Mouse (Mus musculus) lung, embryonic 14.5 days (tissue): Measurements from ENCODE around the gene Pkp3. TPM values are rescaled to one million over a fixed set of nuclear protein-coding genes. Genes with fewer than 3 reads are reported as not detected.
A peak's percentile ranks its signal among the peaks of the same experiment; 100 is the strongest.

Experiments used
- ATAC-seq: fragments of 200-750 bp; cut with Nextera tagmentation; 2 replicates; pipeline ENCODE4 v1.8.0; 2017; ENCODE audit warnings: mild to moderate bottlenecking, moderate TSS enrichment, moderate library complexity; ENCODE audit not compliant: insufficient read depth
- DNase-seq: peaks from one replicate; pipeline ENCODE4 v3.0.0-alpha.2; 2015
- H3K27ac ChIP-seq: fragments of 300-500 bp; sonication (generic); 2 replicates; pipeline ENCODE4 v1.5.1; 2014; ENCODE audit warnings: low read depth, mild to moderate bottlenecking, moderate library complexity
- H3K27me3 ChIP-seq: fragments of 300-500 bp; sonication (generic); 2 replicates; pipeline ENCODE4 v1.6.1; 2014; ENCODE audit warnings: low read length, control low read depth; ENCODE audit not compliant: insufficient read depth
- H3K36me3 ChIP-seq: fragments of 300-500 bp; sonication (generic); 2 replicates; pipeline ENCODE4 v1.6.1; 2014; ENCODE audit warnings: control low read depth; ENCODE audit not compliant: insufficient read depth
- H3K4me1 ChIP-seq: fragments of 300-500 bp; sonication (generic); 2 replicates; pipeline ENCODE4 v1.6.1; 2014; ENCODE audit warnings: antibody characterized with exemption, control low read depth; ENCODE audit not compliant: insufficient read depth
- H3K4me2 ChIP-seq: fragments of 300-500 bp; sonication (generic); 2 replicates; pipeline ENCODE4 v1.6.1; 2014; ENCODE audit warnings: mild to moderate bottlenecking
- H3K4me3 ChIP-seq: fragments of 300-500 bp; sonication (generic); 2 replicates; pipeline ENCODE4 v1.5.1; 2014; ENCODE audit warnings: low read depth, low read length
- H3K9ac ChIP-seq: fragments of 300-500 bp; sonication (generic); 2 replicates; pipeline ENCODE4 v1.6.1; 2014
- H3K9me3 ChIP-seq: fragments of 300-500 bp; sonication (generic); 2 replicates; pipeline ENCODE4 v1.6.1; 2016; ENCODE audit warnings: low read depth, low read length, control low read depth
- CTCF ChIP-seq: IDR thresholded peaks from 2 replicates; pipeline ENCODE4 v1.5.1; 2016; ENCODE audit warnings: antibody characterized with exemption, low read depth
- WGBS: fragments of 180-500 bp; shearing (Covaris S2); extraction: QIAGEN DNeasy Blood & Tissue Kit; methylation state at CpG from one replicate; pipeline ENCODE4 v1.1.7; 2014; 5-methylcytosine and 5-hydroxymethylcytosine counted together
- polyA plus RNA-seq: library from polyadenylated mRNA; unstranded; fragments of >200 nt; fragmentation: Nextera tagmentation; extraction: Ambion mirVana; gene quantifications from 2 replicates; pipeline ENCODE4 v1.2.1, GENCODE M21; 2014

Gene Pkp3
- polyA plus RNA-seq, 1 experiment from 2014 or later, result 8.7 TPM

- peak overlapping the region; percentile 42 for H3K9ac ChIP-seq
- peak; percentile 89 for ATAC-seq
- 8% methylated on average over 21 of the region's 21 CpGs for WGBS
- H3K9me3 ChIP-seq, result no peaks in the 10 kb centered on the region
- DNase-seq, result peak; percentile 98
- H3K4me1 ChIP-seq, result 0 out of 2 replicates have a peak, but pooled peaks cover 4% of the 10 kb centered on the region
- TF ChIP-seq CTCF, result peak; percentile 93
- no peaks in the 10 kb centered on the region for H3K36me3 ChIP-seq
- H3K27ac ChIP-seq, result peak overlapping the region; percentile 92
- H3K4me3 ChIP-seq, result peak overlapping the region; percentile 35
- peak overlapping the region; percentile 81 for H3K4me2 ChIP-seq
- H3K27me3 ChIP-seq, result no peaks in the 10 kb centered on the region
These were observed 29.5 kb upstream of the Pkp3 start for GRCm38 (mm10) chr7:141048226-141049218.

- WGBS, result 91% methylated on average over 2 of the region's 2 CpGs
- TF ChIP-seq CTCF, result no peak
These were observed 28.7 kb upstream of the Pkp3 start for GRCm38 (mm10) chr7:141049326-141049725.

GRCm38 (mm10) chr7:141051060-141051685, 26.8 kb upstream of the Pkp3 start:
- H3K27ac ChIP-seq, result no peak overlapping the region

More at GRCm38 (mm10) chr7:141049326-141049725, 28.7 kb upstream of the Pkp3 start:
- ATAC-seq (no peak), DNase-seq (no peak)
- no peak overlapping the region for H3K4me2 ChIP-seq
- no peaks in the 10 kb centered on the region for H3K9me3 ChIP-seq
- H3K27me3 ChIP-seq, result no peaks in the 10 kb centered on the region
- no peak overlapping the region for H3K27ac ChIP-seq
- H3K36me3 ChIP-seq, result no peaks in the 10 kb centered on the region
- 0 out of 2 replicates have a peak, but pooled peaks cover 4% of the 10 kb centered on the region for H3K4me1 ChIP-seq
- H3K9ac ChIP-seq, result no peak overlapping the region
- no peak overlapping the region for H3K4me3 ChIP-seq

GRCm38 (mm10) chr7:141052016-141052415, 26.0 kb upstream of the Pkp3 start:
- H3K36me3 ChIP-seq, result no peaks in the 10 kb centered on the region
- 0 out of 2 replicates have a peak, but pooled peaks cover 4% of the 10 kb centered on the region for H3K4me1 ChIP-seq
- H3K27ac ChIP-seq, result no peak overlapping the region
- H3K4me2 ChIP-seq, result no peak overlapping the region
- H3K9me3 ChIP-seq, result no peaks in the 10 kb centered on the region
- WGBS, result 76% methylated on average over 4 of the region's 4 CpGs
- ATAC-seq (no peak), DNase-seq (no peak)
- no peak overlapping the region for H3K9ac ChIP-seq
- no peaks in the 10 kb centered on the region for H3K27me3 ChIP-seq
- no peak for TF ChIP-seq CTCF
- no peak overlapping the region for H3K4me3 ChIP-seq

More at GRCm38 (mm10) chr7:141051060-141051685, 26.8 kb upstream of the Pkp3 start:
- no peaks in the 10 kb centered on the region for H3K36me3 ChIP-seq
- H3K27me3 ChIP-seq, result no peaks in the 10 kb centered on the region
- ATAC-seq (no peak), DNase-seq (no peak)
- no peak overlapping the region for H3K4me2 ChIP-seq
- no peak overlapping the region for H3K4me3 ChIP-seq
- TF ChIP-seq CTCF, result no peak
- 54% methylated on average over 17 of the region's 17 CpGs for WGBS
- 0 out of 2 replicates have a peak, but pooled peaks cover 4% of the 10 kb centered on the region for H3K4me1 ChIP-seq
- H3K9me3 ChIP-seq, result no peaks in the 10 kb centered on the region
- no peak overlapping the region for H3K9ac ChIP-seq

- no peaks in the 10 kb centered on the region for H3K9me3 ChIP-seq
- H3K27ac ChIP-seq, result no peak overlapping the region
- TF ChIP-seq CTCF, result no peak
- no peak overlapping the region for H3K4me3 ChIP-seq
- no peaks in the 10 kb centered on the region for H3K27me3 ChIP-seq
- no peak overlapping the region for H3K4me2 ChIP-seq
- H3K36me3 ChIP-seq, result no peaks in the 10 kb centered on the region
- H3K9ac ChIP-seq, result no peak overlapping the region
- no peak for ATAC-seq
- DNase-seq, result no peak
- 0 out of 2 replicates have a peak, but pooled peaks cover under 1% of the 10 kb centered on the region for H3K4me1 ChIP-seq
- 71% methylated on average over 2 of the region's 2 CpGs for WGBS
These were observed 25.6 kb upstream of the Pkp3 start for GRCm38 (mm10) chr7:141052421-141052820.

- Histone ChIP-seq H3K4me2 (no peak overlapping the region), H3K27ac (no peak overlapping the region), H3K4me1 (peaks cover 5% of the 10 kb centered on the region; the same call in 1 of the 2 replicates), H3K9ac (no peak overlapping the region), H3K27me3 (peaks cover 7% of the 10 kb centered on the region; the same call in 1 of the 2 replicates), H3K9me3 (no peaks in the 10 kb centered on the region), H3K36me3 (no peaks in the 10 kb centered on the region), H3K4me3 (no peak overlapping the region)
- no peak for DNase-seq
- ATAC-seq, result no peak
- TF ChIP-seq CTCF, result peak; percentile 11; the same call in 1 of the 2 replicates
- WGBS, result 81% methylated on average over 4 of the region's 4 CpGs
These were observed 22.2 kb upstream of the Pkp3 start for GRCm38 (mm10) chr7:141055785-141056184.

- ATAC-seq, result no peak
- H3K9ac ChIP-seq, result no peak overlapping the region
- DNase-seq, result no peak
- no peak overlapping the region for H3K4me3 ChIP-seq
- no peaks in the 10 kb centered on the region for H3K36me3 ChIP-seq
- 83% methylated on average over 6 of the region's 6 CpGs for WGBS
- peaks cover 12% of the 10 kb centered on the region for H3K4me1 ChIP-seq
- no peaks in the 10 kb centered on the region for H3K9me3 ChIP-seq
- no peak for TF ChIP-seq CTCF
- H3K27me3 ChIP-seq, result peaks cover 9% of the 10 kb centered on the region; the same call in 1 of the 2 replicates
- no peak overlapping the region for H3K27ac ChIP-seq
- H3K4me2 ChIP-seq, result no peak overlapping the region
These were observed 21.0 kb upstream of the Pkp3 start for GRCm38 (mm10) chr7:141056976-141057375.
